Mouse (Mus musculus) hindbrain, embryonic 16.5 days (tissue): ENCODE data around the gene Wbp11. TPM values are rescaled to one million over a fixed set of nuclear protein-coding genes. Genes with fewer than 3 reads are reported as not detected.

Source experiments
- ATAC-seq: fragments of 200-750 bp; cut with Nextera tagmentation; 2 replicates; pipeline ENCODE4 v1.8.0; 2017; ENCODE audit warnings: moderate TSS enrichment, moderate library complexity
- H3K27ac ChIP-seq: fragments of 300-500 bp; sonication (generic); 2 replicates; pipeline ENCODE4 v1.5.1; 2014; ENCODE audit warnings: low read depth, mild to moderate bottlenecking, control low read depth, low read length, moderate library complexity
- H3K27me3 ChIP-seq: fragments of 300-500 bp; sonication (generic); replicated peaks from 2 replicates; pipeline ENCODE4 v1.6.1; 2014; ENCODE audit warnings: low read length; ENCODE audit not compliant: control insufficient read depth, insufficient read depth
- H3K36me3 ChIP-seq: fragments of 300-500 bp; sonication (generic); 2 replicates; pipeline ENCODE4 v1.6.1; 2014; ENCODE audit warnings: mild to moderate bottlenecking, low read length, moderate library complexity, mixed read lengths; ENCODE audit not compliant: control insufficient read depth, insufficient read depth
- H3K4me1 ChIP-seq: fragments of 300-500 bp; sonication (generic); 2 replicates; pipeline ENCODE4 v1.6.1; 2014; ENCODE audit warnings: low read depth, low read length; ENCODE audit not compliant: control insufficient read depth, insufficient read depth
- H3K4me2 ChIP-seq: fragments of 300-500 bp; sonication (generic); 2 replicates; pipeline ENCODE4 v1.6.1; 2014; ENCODE audit warnings: mild to moderate bottlenecking, low read length, control low read depth, moderate library complexity
- H3K4me3 ChIP-seq: fragments of 300-500 bp; sonication (generic); 2 replicates; pipeline ENCODE4 v1.5.1; 2014; ENCODE audit warnings: mild to moderate bottlenecking, low read length, control low read depth, moderate library complexity
- H3K9ac ChIP-seq: fragments of 300-500 bp; sonication (generic); 2 replicates; pipeline ENCODE4 v1.6.1; 2014; ENCODE audit warnings: low read depth, mild to moderate bottlenecking, control low read depth, low read length, moderate library complexity
- H3K9me3 ChIP-seq: fragments of 300-500 bp; sonication (generic); 2 replicates; pipeline ENCODE4 v1.6.1; 2014; ENCODE audit warnings: mild to moderate bottlenecking, low read length, moderate library complexity; ENCODE audit not compliant: control insufficient read depth
- WGBS: fragments of 180-500 bp; shearing (Covaris S2); extraction: QIAGEN DNeasy Blood & Tissue Kit; methylation state at CpG from one replicate; pipeline ENCODE4 v1.1.7; 2014; 5-methylcytosine and 5-hydroxymethylcytosine counted together
- polyA plus RNA-seq: library from polyadenylated mRNA; unstranded; fragments of >200 nt; fragmentation: Nextera tagmentation; extraction: Ambion mirVana; gene quantifications from 2 replicates; pipeline ENCODE4 v1.2.1, GENCODE M21; 2015

Gene Wbp11
- polyA plus RNA-seq, 1 experiment from 2014 or later = 65.6 TPM

DNA sequence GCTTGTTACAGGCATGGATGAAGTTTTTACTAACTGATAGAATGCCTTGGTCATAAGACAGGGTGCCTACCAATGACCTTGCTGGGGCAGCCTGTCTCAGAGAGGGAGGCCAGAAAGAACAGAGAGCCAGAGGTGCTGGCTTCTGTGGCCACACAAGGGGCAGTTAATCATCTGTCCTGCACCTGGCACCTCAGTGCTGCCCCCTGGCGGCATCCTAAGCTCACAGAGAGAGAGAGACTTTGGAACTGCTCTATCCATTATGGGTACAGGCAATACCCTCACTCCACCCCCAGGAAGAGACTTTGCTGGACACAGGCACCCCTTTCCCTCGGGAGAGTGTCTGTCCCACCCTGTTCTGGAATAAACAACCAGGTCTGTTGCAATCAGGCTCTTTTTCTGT is 19.8 kb upstream of the Wbp11 start:
- no peak for ATAC-seq
- no peaks in the 10 kb centered on the region for H3K36me3 ChIP-seq
- no peak overlapping the region for H3K4me3 ChIP-seq
- no peaks in the 10 kb centered on the region for H3K9me3 ChIP-seq
- 27% methylated on average over 2 of the region's 2 CpGs for WGBS
- no peaks in the 10 kb centered on the region for H3K27me3 ChIP-seq
- H3K9ac ChIP-seq = no peak overlapping the region
- no peak overlapping the region for H3K4me2 ChIP-seq
- no peaks in the 10 kb centered on the region for H3K4me1 ChIP-seq
- no peak overlapping the region for H3K27ac ChIP-seq

DNA sequence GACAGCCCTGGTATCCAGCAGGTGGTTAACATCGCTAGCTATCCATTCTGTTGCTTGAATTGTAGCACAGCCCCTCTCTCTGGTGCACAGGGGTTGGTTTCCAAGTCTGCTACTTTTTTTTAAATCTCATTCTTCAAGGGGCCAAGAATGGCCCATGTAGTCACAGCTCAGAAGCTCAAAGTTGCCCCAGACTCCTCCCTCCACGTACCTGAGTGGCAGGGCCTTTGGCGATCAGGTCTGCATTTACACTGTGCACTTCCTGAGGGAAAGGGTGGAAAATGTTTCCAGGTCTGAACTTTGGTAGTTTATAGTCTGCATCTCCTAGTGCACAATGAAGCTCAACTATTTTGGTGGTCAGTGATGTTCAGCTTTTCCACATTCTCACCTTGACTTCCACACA is 19.2 kb upstream of the Wbp11 start:
- Histone ChIP-seq H3K36me3 (no peaks in the 10 kb centered on the region), H3K4me3 (no peak overlapping the region), H3K9me3 (no peaks in the 10 kb centered on the region), H3K27ac (no peak overlapping the region), H3K9ac (no peak overlapping the region), H3K27me3 (no peaks in the 10 kb centered on the region), H3K4me2 (no peak overlapping the region), H3K4me1 (no peaks in the 10 kb centered on the region)
- no peak for ATAC-seq
- WGBS = 94% methylated on average over 3 of the region's 3 CpGs

DNA sequence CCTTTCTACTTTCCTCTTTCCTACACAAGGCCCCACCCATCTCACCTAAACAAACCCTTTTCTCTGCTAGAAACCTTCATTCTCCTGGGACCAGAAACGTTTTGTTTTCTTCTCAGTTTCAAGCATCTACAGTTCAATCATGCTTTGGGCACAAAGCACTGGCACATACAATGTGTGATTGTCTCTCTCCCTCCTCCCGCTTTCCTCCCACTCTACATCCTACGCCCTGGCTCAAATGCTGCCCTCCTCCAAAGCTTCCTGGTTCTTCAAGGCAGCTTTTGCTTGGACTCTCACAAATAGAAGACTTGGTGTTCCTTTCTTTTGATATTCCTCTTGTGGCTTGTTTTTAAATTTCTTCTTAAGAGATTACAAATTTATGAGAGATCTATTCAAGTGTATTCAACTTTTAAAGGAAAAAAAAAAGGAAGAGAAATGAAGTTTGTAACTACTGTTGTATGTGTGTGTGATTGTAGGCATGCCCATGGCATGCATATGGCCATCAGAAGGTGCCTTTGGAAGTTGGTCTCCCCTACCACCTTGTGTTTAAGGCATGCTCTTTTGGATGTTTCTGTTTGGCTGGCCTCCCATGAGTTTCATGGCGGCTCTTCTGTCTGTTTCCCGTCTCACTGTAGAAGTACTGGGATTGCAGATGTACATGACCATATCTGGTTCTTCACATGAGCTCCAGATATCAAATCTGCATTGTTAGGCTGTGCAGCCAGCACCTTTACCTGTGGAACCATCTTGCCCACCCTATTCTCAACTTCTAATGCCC is 17.9 kb upstream of the Wbp11 start:
- Histone ChIP-seq H3K4me2 (no peak overlapping the region), H3K36me3 (no peaks in the 10 kb centered on the region), H3K4me1 (no peaks in the 10 kb centered on the region), H3K4me3 (no peak overlapping the region), H3K27ac (no peak overlapping the region), H3K9me3 (no peaks in the 10 kb centered on the region), H3K9ac (no peak overlapping the region), H3K27me3 (no peaks in the 10 kb centered on the region)
- WGBS = 75% methylated on average over 5 of the region's 5 CpGs
- ATAC-seq = no peak

DNA sequence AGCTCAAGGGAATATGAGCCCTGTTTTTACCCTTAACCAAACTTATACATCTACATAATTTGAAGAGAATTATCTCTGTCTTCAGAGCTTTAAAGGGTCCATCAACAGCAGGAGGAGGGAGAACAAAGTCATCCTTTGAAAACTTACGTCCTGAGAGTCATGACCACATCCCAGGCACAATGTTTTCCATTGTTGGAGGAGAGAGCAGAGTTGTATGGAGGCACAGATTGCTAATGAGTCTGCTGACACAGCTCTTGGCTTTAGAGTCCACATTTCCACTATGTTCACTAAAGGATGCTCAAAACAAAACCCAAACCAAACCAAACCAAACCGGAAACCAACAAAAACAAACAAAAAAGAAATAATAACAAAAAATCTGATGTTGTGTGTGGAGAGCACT is 16.9 kb upstream of the Wbp11 start:
- Histone ChIP-seq H3K27me3 (no peaks in the 10 kb centered on the region), H3K9ac (no peak overlapping the region), H3K4me1 (no peaks in the 10 kb centered on the region), H3K4me2 (no peak overlapping the region), H3K27ac (no peak overlapping the region), H3K4me3 (no peak overlapping the region), H3K9me3 (no peaks in the 10 kb centered on the region), H3K36me3 (no peaks in the 10 kb centered on the region)
- WGBS = 45% methylated on average over 2 of the region's 2 CpGs
- no peak for ATAC-seq

DNA sequence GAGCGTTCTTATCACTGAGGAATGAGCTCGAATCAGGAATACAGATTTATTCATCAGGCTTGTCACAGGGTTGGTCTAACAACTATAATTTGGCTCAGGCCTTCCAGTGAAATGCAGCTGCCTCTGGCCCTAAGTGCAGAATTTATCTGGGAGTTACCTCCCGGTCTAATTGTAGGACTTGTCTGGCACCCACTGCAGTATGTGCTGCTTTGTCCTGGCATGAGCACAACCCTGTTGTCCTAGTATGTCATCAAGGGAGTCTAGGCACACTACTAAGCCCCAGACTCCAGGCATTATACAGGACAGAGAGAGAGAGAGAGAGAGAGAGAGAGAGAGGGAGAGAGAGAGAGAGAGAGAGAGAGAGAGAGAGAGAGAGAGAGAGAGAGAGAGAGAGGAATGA is 9.3 kb upstream of the Wbp11 start:
- Histone ChIP-seq H3K4me1 (no peaks in the 10 kb centered on the region), H3K9ac (no peak overlapping the region), H3K4me2 (no peak overlapping the region), H3K27ac (no peak overlapping the region), H3K27me3 (no peaks in the 10 kb centered on the region), H3K36me3 (no peaks in the 10 kb centered on the region), H3K9me3 (no peaks in the 10 kb centered on the region), H3K4me3 (no peak overlapping the region)
- whole genome bisulfite sequencing = 82% methylated on average over 3 of the region's 3 CpGs
- ATAC-seq = no peak

DNA sequence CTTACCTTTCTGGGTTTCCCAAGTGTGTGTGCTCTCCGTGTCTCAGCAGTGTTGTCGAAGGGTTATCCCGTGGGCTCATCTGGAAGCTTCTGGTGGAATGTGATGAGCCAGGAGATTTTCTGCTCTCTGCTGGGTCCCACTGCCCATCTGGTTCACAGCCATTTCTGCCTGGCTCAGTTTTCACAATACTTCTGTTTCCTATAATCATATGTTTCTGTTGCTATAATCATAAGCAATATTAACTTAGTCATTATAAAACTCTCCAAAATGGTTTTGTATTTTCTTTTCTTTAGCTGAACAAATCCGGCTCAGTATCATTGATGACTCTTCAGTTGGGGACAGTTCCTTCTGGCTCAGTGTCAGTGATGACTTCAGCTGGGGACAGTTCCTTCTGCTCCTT is 7.3 kb upstream of the Wbp11 start, which contains the start of gene Smco3:
Smco3 (minus strand) TSS at position 101 of the 400 bp plus-strand sequence.
- Histone ChIP-seq H3K4me3 (no peak within 1 kb of the TSS; the same call in 1 of the 2 replicates), H3K27ac (no peak within 1 kb of the TSS), H3K9me3 (no peaks in the 10 kb centered on the region), H3K27me3 (no peaks in the 10 kb centered on the region; the same call in 1 of the 2 replicates), H3K36me3 (no peaks in the 10 kb centered on the region), H3K4me2 (peak within 1 kb of the TSS; percentile 15; the same call in 1 of the 2 replicates), H3K4me1 (no peaks in the 10 kb centered on the region), H3K9ac (no peak within 1 kb of the TSS)
- 50% methylated on average over 4 of the region's 4 CpGs for WGBS
- no peak for ATAC-seq

DNA sequence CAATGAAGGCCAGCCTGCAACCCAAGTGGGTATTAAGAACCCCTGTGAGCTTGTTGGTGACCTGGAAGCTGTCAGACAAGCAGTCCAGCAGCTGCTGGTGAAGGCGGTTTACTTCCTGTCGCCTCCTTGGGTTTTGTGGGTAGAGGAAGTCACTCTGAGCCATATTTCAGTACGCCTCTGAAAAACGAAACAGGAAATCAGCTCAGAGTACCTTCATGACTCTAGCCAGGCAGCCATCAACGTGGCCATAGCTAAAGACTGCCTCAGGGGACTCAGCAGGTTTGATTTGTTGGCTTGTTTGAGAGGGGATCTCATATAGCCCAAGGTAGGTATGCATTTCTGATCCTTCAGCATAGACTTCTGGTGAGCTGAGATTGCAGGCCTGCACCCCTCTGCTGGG is 3.7 kb upstream of the Wbp11 start:
- ATAC-seq = no peak
- H3K9ac ChIP-seq = no peak overlapping the region
- no peak overlapping the region for H3K4me3 ChIP-seq
- H3K27me3 ChIP-seq = no peaks in the 10 kb centered on the region; the same call in 1 of the 2 replicates
- 78% methylated on average over 5 of the region's 5 CpGs for WGBS
- no peaks in the 10 kb centered on the region for H3K36me3 ChIP-seq
- H3K27ac ChIP-seq = no peak overlapping the region
- no peaks in the 10 kb centered on the region for H3K9me3 ChIP-seq
- no peak overlapping the region for H3K4me2 ChIP-seq
- H3K4me1 ChIP-seq = peaks cover 9% of the 10 kb centered on the region

DNA sequence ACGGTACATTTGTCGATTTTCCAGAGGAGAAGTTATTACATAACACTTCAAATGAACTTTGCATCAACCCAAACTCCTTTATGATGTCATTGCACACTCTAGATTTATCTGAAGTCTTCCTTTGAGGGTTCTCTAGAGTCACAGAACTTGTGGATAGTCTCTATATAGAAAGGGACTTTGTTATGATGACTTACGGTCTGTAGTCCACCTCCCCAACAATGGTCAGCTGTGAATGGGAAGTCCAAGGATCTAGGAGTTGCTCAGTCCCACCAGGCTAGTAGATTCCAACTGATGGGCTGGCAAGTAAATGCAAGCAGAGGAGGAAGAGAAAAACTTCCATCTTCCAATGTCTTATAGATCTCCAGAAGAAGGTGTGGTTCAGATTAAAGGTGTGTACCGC is 648 bp upstream of the Wbp11 start:
- Histone ChIP-seq H3K9me3 (no peaks in the 10 kb centered on the region), H3K36me3 (peaks cover 7% of the 10 kb centered on the region), H3K9ac (peak overlapping the region; percentile 57), H3K4me3 (peak overlapping the region; percentile 44), H3K4me1 (peaks cover 11% of the 10 kb centered on the region), H3K27me3 (no peaks in the 10 kb centered on the region; the same call in 1 of the 2 replicates), H3K4me2 (peak overlapping the region; percentile 52), H3K27ac (peak overlapping the region; percentile 73)
- ATAC-seq = no peak
- WGBS = 32% methylated on average over 4 of the region's 4 CpGs

DNA sequence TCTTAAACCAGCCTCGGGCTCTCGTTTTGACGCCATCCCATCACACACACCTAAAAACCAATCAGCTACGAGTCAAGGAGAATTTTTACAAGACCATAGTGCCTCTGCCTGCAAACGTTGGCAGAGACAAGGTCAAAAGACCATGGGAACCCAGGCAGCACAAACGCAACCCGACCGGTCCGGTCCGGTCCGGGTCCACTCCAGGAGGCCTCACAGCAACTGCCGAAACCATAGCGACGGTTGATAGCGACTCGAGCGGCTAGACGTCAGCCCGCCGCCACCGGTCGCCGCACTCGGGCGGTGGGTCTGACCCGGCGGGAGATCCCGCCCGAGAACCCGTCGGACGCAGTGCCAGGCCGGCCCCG is 535 bp downstream of the Wbp11 start, which contains the start of gene BC049715:
BC049715 (plus strand) TSS at position 111 of the 365 bp plus-strand sequence.
- peak within 1 kb of the TSS; percentile 73 for H3K4me3 ChIP-seq
- peak within 1 kb of the TSS; percentile 73 for H3K27ac ChIP-seq
- no peak for ATAC-seq
- WGBS = under 1% methylated on average over 34 of the region's 34 CpGs
- peak within 1 kb of the TSS; percentile 78 for H3K9ac ChIP-seq
- H3K4me1 ChIP-seq = peaks cover 11% of the 10 kb centered on the region
- H3K27me3 ChIP-seq = no peaks in the 10 kb centered on the region; the same call in 1 of the 2 replicates
- H3K9me3 ChIP-seq = no peaks in the 10 kb centered on the region
- peak within 1 kb of the TSS; percentile 73 for H3K4me2 ChIP-seq
- H3K36me3 ChIP-seq = peaks cover 13% of the 10 kb centered on the region
